Mouse (Mus musculus) liver, embryonic 15.5 days (tissue): ENCODE results near the gene Sub1. TPM values are rescaled to one million over a fixed set of nuclear protein-coding genes. Genes with fewer than 3 reads are reported as not detected.

Experiments
- ATAC-seq: fragments of 200-750 bp; cut with Nextera tagmentation; 2 replicates; pipeline ENCODE4 v1.8.0; 2017; ENCODE audit warnings: moderate number of reproducible peaks, mild to moderate bottlenecking, moderate library complexity; ENCODE audit not compliant: insufficient read depth
- H3K27ac ChIP-seq: fragments of 300-500 bp; sonication (generic); replicated peaks from 2 replicates; pipeline ENCODE4 v1.5.1; 2015; ENCODE audit warnings: mild to moderate bottlenecking, inconsistent platforms
- H3K27me3 ChIP-seq: fragments of 300-500 bp; sonication (generic); 2 replicates; pipeline ENCODE4 v1.6.1; 2015; ENCODE audit warnings: mild to moderate bottlenecking, inconsistent platforms
- H3K36me3 ChIP-seq: fragments of 300-500 bp; sonication (generic); replicated peaks from 2 replicates; pipeline ENCODE4 v1.6.1; 2015; ENCODE audit warnings: moderate library complexity, mild to moderate bottlenecking, inconsistent platforms
- H3K4me1 ChIP-seq: fragments of 300-500 bp; sonication (generic); replicated peaks from 2 replicates; pipeline ENCODE4 v1.6.1; 2015; ENCODE audit warnings: inconsistent platforms
- H3K4me2 ChIP-seq: fragments of 300-500 bp; sonication (generic); 2 replicates; pipeline ENCODE4 v1.6.1; 2015; ENCODE audit warnings: moderate library complexity, mild to moderate bottlenecking, inconsistent platforms
- H3K4me3 ChIP-seq: fragments of 300-500 bp; sonication (generic); replicated peaks from 2 replicates; pipeline ENCODE4 v1.5.1; 2015; ENCODE audit warnings: mild to moderate bottlenecking, inconsistent platforms
- H3K9ac ChIP-seq: fragments of 300-500 bp; sonication (generic); 2 replicates; pipeline ENCODE4 v1.6.1; 2015; ENCODE audit warnings: moderate library complexity, mild to moderate bottlenecking, inconsistent platforms
- H3K9me3 ChIP-seq: fragments of 300-500 bp; sonication (generic); replicated peaks from 2 replicates; pipeline ENCODE4 v1.6.1; 2016; ENCODE audit warnings: inconsistent platforms
- WGBS: fragments of 180-500 bp; shearing (Covaris S2); methylation state at CpG from one replicate; pipeline ENCODE4 v1.1.7; 2015; ENCODE audit warnings: mixed read lengths; ENCODE audit not compliant: insufficient replicate concordance; 5-methylcytosine and 5-hydroxymethylcytosine counted together
- polyA plus RNA-seq: library from polyadenylated mRNA; unstranded; fragments of >200 nt; fragmentation: Nextera tagmentation; extraction: Ambion mirVana; gene quantifications from 2 replicates; pipeline ENCODE4 v1.2.1, GENCODE M21; 2015

The Sub1 gene
- polyA plus RNA-seq, 1 experiment from 2014 or later, result 243 TPM

- Histone ChIP-seq H3K4me2 (no peak overlapping the region), H3K36me3 (no peaks in the 10 kb centered on the region), H3K9me3 (no peaks in the 10 kb centered on the region), H3K27ac (no peak overlapping the region), H3K4me1 (no peaks in the 10 kb centered on the region), H3K4me3 (no peak overlapping the region), H3K27me3 (no peaks in the 10 kb centered on the region), H3K9ac (no peak overlapping the region)
- no peak for ATAC-seq
- WGBS, result 30% methylated on average over 4 of the region's 4 CpGs
Observed at GRCm38 (mm10) chr15:12030221-12030620, 33.4 kb upstream of the Sub1 start.

DNA sequence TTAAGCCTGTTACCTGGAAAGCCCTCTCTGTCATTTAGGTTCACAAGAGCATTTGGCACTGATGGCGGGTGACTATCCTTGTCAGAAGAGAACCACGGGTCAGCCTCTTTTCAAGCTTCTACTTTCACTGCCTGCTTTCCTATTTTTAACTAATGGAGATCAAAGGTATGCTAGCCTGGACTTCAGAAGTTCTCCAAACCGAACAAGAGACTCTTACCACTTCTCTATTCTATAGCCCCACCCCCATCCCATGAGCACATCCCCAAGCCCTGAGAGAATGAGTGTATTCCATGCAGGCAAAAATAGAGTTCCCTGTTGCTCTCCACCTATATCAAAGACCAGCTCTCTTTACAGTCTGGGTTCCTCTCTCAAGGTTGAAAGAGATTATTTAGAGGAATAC is 31.0 kb upstream of the Sub1 start:
- Histone ChIP-seq H3K36me3 (no peaks in the 10 kb centered on the region), H3K9ac (no peak overlapping the region), H3K4me1 (no peaks in the 10 kb centered on the region), H3K27ac (no peak overlapping the region), H3K4me2 (no peak overlapping the region), H3K27me3 (no peaks in the 10 kb centered on the region), H3K9me3 (no peaks in the 10 kb centered on the region), H3K4me3 (no peak overlapping the region)
- no peak for ATAC-seq
- 25% methylated on average over 3 of the region's 3 CpGs for WGBS

DNA sequence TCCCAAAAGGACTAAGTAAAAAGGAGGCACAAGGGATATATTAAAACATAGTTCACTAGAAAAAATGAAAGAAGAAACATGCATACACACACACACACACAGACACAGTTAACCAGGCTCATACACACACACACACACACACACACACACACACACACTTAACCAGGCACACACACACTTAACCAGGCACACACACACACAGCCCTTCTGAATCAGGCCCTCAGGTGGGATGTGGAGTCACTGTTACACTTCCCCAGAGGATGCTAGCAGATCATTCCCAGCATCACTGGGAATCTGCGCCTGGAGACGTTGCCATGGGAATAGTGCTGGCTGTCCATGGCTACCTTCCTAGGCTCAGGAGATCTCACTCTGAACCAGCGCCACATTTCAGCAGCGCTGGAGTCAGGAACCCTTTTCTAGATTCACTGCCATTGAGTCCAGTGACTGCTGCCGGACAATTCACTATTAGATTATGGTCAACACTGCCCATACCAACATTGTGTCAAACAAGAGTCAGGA is 30.2 kb upstream of the Sub1 start:
- Histone ChIP-seq H3K9ac (no peak overlapping the region), H3K36me3 (no peaks in the 10 kb centered on the region), H3K9me3 (no peaks in the 10 kb centered on the region), H3K27me3 (no peaks in the 10 kb centered on the region), H3K4me1 (no peaks in the 10 kb centered on the region), H3K4me3 (no peak overlapping the region), H3K27ac (no peak overlapping the region), H3K4me2 (no peak overlapping the region)
- no peak for ATAC-seq
- 65% methylated on average over 5 of the region's 5 CpGs for WGBS

- Histone ChIP-seq H3K27me3 (no peaks in the 10 kb centered on the region), H3K27ac (no peak overlapping the region), H3K4me1 (no peaks in the 10 kb centered on the region), H3K9ac (no peak overlapping the region), H3K9me3 (no peaks in the 10 kb centered on the region), H3K36me3 (no peaks in the 10 kb centered on the region), H3K4me3 (no peak overlapping the region), H3K4me2 (no peak overlapping the region)
- 27% methylated on average over 5 of the region's 5 CpGs for whole genome bisulfite sequencing
- no peak for ATAC-seq
Observed at GRCm38 (mm10) chr15:12026026-12026425, 29.2 kb upstream of the Sub1 start.

DNA sequence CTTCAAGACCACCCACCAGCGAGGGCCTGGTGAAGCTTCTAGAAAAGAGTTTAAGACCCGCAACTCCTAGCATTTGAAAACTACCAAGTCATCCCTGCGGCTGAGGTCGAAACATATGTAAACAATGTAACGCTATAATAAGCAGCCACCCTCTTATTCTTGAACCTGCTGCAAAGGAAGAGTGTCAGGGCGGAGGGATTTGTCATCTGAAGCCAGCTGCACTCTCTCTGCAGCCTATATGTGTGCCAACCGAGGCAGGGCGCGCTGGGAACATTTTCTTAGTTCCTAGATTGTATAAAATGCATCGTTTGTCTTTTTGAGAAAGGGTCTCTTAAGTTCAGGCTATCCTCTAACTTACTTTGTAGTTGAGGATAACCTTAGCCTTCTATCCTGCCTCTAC is 28.6 kb upstream of the Sub1 start:
- Histone ChIP-seq H3K4me1 (no peaks in the 10 kb centered on the region), H3K9ac (no peak overlapping the region), H3K27me3 (no peaks in the 10 kb centered on the region), H3K27ac (no peak overlapping the region), H3K4me3 (no peak overlapping the region), H3K36me3 (no peaks in the 10 kb centered on the region), H3K4me2 (no peak overlapping the region), H3K9me3 (no peaks in the 10 kb centered on the region)
- ATAC-seq, result no peak
- 63% methylated on average over 10 of the region's 10 CpGs for WGBS

DNA sequence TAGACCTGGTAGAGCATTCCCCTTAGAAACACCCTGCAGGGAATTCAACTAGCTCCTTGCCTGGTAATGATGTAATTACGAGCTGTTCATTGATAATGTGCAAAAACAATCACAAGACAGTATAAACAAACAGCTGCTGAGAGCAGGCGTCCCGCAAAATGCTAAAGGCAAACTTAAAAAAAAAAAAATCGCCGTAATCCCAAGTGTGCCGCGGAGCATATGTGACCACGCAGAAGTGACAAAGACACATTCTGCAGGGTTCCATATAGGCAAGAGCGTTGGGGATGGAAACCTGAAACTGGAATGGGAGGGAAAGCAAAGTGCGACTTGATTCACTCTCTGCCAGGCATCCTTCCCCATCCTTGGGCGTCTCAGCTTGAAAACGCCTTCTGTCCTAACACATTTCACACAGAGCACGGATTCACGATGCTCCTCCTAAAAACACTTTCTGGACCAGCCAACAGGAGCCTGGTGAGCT is 28.0 kb upstream of the Sub1 start:
- H3K4me1 ChIP-seq, result no peaks in the 10 kb centered on the region
- no peak overlapping the region for H3K4me3 ChIP-seq
- no peaks in the 10 kb centered on the region for H3K36me3 ChIP-seq
- H3K27me3 ChIP-seq, result no peaks in the 10 kb centered on the region
- no peak overlapping the region for H3K4me2 ChIP-seq
- H3K9me3 ChIP-seq, result no peaks in the 10 kb centered on the region
- ATAC-seq, result no peak
- H3K9ac ChIP-seq, result no peak overlapping the region
- 51% methylated on average over 14 of the region's 14 CpGs for WGBS
- H3K27ac ChIP-seq, result no peak overlapping the region

GRCm38 (mm10) chr15:12019443-12019842 is 22.7 kb upstream of the Sub1 start:
- Histone ChIP-seq H3K4me3 (no peak overlapping the region), H3K4me1 (no peaks in the 10 kb centered on the region), H3K9me3 (no peaks in the 10 kb centered on the region), H3K36me3 (no peaks in the 10 kb centered on the region), H3K27ac (no peak overlapping the region), H3K4me2 (no peak overlapping the region), H3K27me3 (no peaks in the 10 kb centered on the region), H3K9ac (no peak overlapping the region)
- 79% methylated on average over 14 of the region's 14 CpGs for WGBS
- ATAC-seq, result no peak

GRCm38 (mm10) chr15:12018428-12018757 is 21.6 kb upstream of the Sub1 start:
- Histone ChIP-seq H3K27ac (no peak overlapping the region), H3K4me3 (no peak overlapping the region), H3K9ac (no peak overlapping the region), H3K27me3 (no peaks in the 10 kb centered on the region), H3K36me3 (no peaks in the 10 kb centered on the region), H3K9me3 (no peaks in the 10 kb centered on the region), H3K4me2 (no peak overlapping the region), H3K4me1 (no peaks in the 10 kb centered on the region)
- no peak for ATAC-seq
- 86% methylated on average over 6 of the region's 6 CpGs for WGBS

- Histone ChIP-seq H3K9ac (no peak overlapping the region), H3K9me3 (no peaks in the 10 kb centered on the region), H3K4me1 (no peaks in the 10 kb centered on the region), H3K36me3 (no peaks in the 10 kb centered on the region), H3K4me3 (no peak overlapping the region), H3K27me3 (no peaks in the 10 kb centered on the region), H3K4me2 (no peak overlapping the region), H3K27ac (no peak overlapping the region)
- no peak for ATAC-seq
- 44% methylated on average over 13 of the region's 13 CpGs for WGBS
Observed at GRCm38 (mm10) chr15:12017700-12018427, 21.1 kb upstream of the Sub1 start.

DNA sequence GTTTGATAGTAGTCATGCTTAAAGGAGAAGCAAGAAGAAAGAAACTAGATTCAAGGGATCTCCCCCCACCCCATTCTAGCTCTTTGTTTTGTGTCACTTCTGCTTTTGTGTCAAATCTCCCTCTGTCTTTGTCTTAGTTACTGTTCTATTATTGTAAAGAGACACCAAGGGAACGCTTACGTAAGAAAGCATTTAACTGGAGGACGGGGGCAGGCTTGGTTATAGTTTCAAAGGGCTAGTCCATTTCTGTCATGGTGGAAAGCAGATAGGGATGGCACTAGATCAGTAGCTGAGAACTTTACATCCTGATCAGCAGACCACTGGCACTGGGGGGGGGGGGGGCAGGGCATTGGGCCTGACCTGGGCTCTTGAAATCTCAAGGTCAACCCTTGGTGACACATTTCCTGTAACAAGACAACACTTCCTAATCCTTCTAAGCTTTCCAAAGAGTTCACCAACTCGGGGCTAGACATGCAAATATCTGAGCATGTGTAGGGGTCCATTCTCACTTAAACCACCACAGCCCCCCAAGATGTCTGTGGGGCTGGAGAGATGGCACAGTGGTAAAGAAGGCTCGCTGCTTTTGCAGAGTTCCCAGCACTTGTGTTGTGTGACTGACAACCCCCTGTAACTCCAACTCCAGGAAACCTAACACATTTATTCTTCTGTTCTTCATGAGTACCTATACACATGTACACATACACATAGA is 17.6 kb upstream of the Sub1 start:
- ATAC-seq, result no peak
- WGBS, result 43% methylated on average over 5 of the region's 5 CpGs
- Histone ChIP-seq H3K9ac (no peak overlapping the region), H3K36me3 (no peaks in the 10 kb centered on the region), H3K4me2 (no peak overlapping the region), H3K4me1 (no peaks in the 10 kb centered on the region; the same call in 1 of the 2 replicates), H3K27ac (no peak overlapping the region), H3K27me3 (peaks cover 21% of the 10 kb centered on the region), H3K9me3 (no peaks in the 10 kb centered on the region), H3K4me3 (no peak overlapping the region)

DNA sequence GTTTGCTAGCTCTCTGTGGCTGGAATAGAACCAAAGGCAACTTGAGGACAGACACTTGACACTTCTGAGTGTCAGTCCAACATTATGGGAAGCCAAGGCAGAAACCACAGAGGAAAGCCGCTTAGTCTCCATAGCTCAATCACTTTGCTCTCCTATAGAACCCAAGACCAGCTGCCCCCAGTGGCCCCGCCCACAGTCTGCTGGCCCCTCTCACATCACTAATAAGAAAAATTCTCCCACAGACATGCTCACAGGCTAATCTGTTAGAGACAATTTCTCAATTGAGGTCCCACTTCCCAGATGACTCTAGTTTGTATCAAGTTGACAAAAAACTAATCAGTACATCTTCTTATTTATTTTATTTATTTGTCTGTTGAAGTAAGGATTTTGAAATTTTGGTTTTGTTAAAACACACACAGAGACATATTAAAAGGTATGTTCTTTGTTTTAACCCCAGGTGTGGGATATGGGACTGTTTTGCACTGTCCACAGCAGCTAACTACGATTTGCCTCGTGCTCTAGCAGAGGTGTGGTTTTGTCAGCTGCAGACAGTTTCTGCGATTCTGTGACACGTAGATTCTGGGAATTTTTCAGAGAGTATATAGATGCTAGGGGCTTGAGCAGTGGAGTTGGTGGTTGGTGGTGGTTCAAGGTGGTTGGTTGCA is 16.9 kb upstream of the Sub1 start:
- H3K27me3 ChIP-seq, result peaks cover 25% of the 10 kb centered on the region
- no peaks in the 10 kb centered on the region for H3K36me3 ChIP-seq
- H3K9ac ChIP-seq, result no peak overlapping the region
- ATAC-seq, result no peak
- H3K9me3 ChIP-seq, result no peaks in the 10 kb centered on the region
- H3K4me1 ChIP-seq, result no peaks in the 10 kb centered on the region; the same call in 1 of the 2 replicates
- no peak overlapping the region for H3K27ac ChIP-seq
- 36% methylated on average over 6 of the region's 6 CpGs for WGBS
- H3K4me3 ChIP-seq, result no peak overlapping the region
- no peak overlapping the region for H3K4me2 ChIP-seq
